ENCODE assay signal across 34 mouse cellular contexts in genomic region chr13:5154911-5155310, GRCm38 (mm10).
"Had no signal": no experiment of that assay in that cellular context is flagged by ENCODE, and none has a peak within 500 bp of the region (broad histone marks: within the 10 kb centered on the region; RNA-seq: fewer than 3 reads in every experiment).

No protein-coding gene starts in this region.

- H3K4me1 ChIP-seq: heart, embryonic 10.5 days; heart, embryonic 12.5 days; heart, embryonic 13.5 days; heart, embryonic 15.5 days; hindbrain, embryonic 12.5 days; hindbrain, embryonic 13.5 days; hindbrain, embryonic 15.5 days; intestine, embryonic 15.5 days; kidney, embryonic 15.5 days had no signal

- H3K4me3 ChIP-seq: heart, embryonic 10.5 days; heart, embryonic 12.5 days; heart, embryonic 13.5 days; heart, embryonic 15.5 days; hindbrain, embryonic 10.5 days; hindbrain, embryonic 12.5 days; hindbrain, embryonic 13.5 days; hindbrain, embryonic 15.5 days; intestine, embryonic 15.5 days; kidney, embryonic 15.5 days; layer of hippocampus, adult 2 months; left cerebral cortex, adult 2 months had no signal

- H3K9me3 ChIP-seq: heart, embryonic 10.5 days; heart, embryonic 12.5 days; heart, embryonic 13.5 days; heart, embryonic 15.5 days; hindbrain, embryonic 12.5 days; hindbrain, embryonic 13.5 days; hindbrain, embryonic 15.5 days; intestine, embryonic 15.5 days; kidney, embryonic 15.5 days had no signal

- H3K9ac ChIP-seq: heart, embryonic 12.5 days; heart, embryonic 13.5 days; heart, embryonic 15.5 days; hindbrain, embryonic 12.5 days; hindbrain, embryonic 13.5 days; hindbrain, embryonic 14.5 days; hindbrain, embryonic 15.5 days; intestine, embryonic 15.5 days; kidney, embryonic 15.5 days had no signal

- H3K27me3 ChIP-seq: heart, embryonic 12.5 days; heart, embryonic 13.5 days; heart, embryonic 15.5 days; hindbrain, embryonic 12.5 days; hindbrain, embryonic 13.5 days; hindbrain, embryonic 15.5 days; intestine, embryonic 15.5 days; kidney, embryonic 15.5 days had no signal

- H3K4me2 ChIP-seq: heart, embryonic 11.5 days; heart, embryonic 12.5 days; heart, embryonic 13.5 days; heart, embryonic 15.5 days; hindbrain, embryonic 12.5 days; hindbrain, embryonic 13.5 days; hindbrain, embryonic 14.5 days; hindbrain, embryonic 15.5 days; intestine, embryonic 15.5 days; kidney, embryonic 15.5 days had no signal

- H3K27ac ChIP-seq: heart, embryonic 10.5 days; heart, embryonic 13.5 days; heart, embryonic 15.5 days; hindbrain, embryonic 10.5 days; hindbrain, embryonic 12.5 days; hindbrain, embryonic 13.5 days; hindbrain, embryonic 14.5 days; hindbrain, embryonic 15.5 days; hindbrain, postnatal 0 days; intestine, embryonic 15.5 days; kidney, embryonic 15.5 days; kidney, postnatal 0 days; layer of hippocampus, adult 2 months; left cerebral cortex, adult 2 months had no signal

- DNase-seq: heart, postnatal 10 days; heart, postnatal 14 days; heart, postnatal 36 days; heart, postnatal 4 days; kidney, adult 11 months; kidney, adult 18-20 months; kidney, adult 2 months; kidney, adult 8-10 months; kidney, adult 9 months; kidney, postnatal 10 days; kidney, postnatal 14 days; kidney, postnatal 25 days; kidney, postnatal 36 days; kidney, postnatal 4 days; layer of hippocampus, adult 9-11 months; layer of hippocampus, postnatal 36 days had no signal

- ATAC-seq: hindbrain, embryonic 16.5 days; hindbrain, postnatal 0 days; inflammation-experienced regulatory T-cells, adult 6 months; intestine, embryonic 15.5 days had no signal

- H3K36me3 ChIP-seq: heart, embryonic 10.5 days; heart, embryonic 12.5 days; heart, embryonic 13.5 days; heart, embryonic 15.5 days; hindbrain, embryonic 10.5 days; hindbrain, embryonic 12.5 days; hindbrain, embryonic 13.5 days; hindbrain, embryonic 15.5 days; intestine, embryonic 15.5 days; kidney, embryonic 15.5 days had no signal
